Mouse (Mus musculus): ENCODE measurements around the gene Ccdc39.

Gene Ccdc39

GRCm38 (mm10) chr3:33790975-33791374 is 53.1 kb downstream of the Ccdc39 start:
- DNase-seq (ENCODE audit: low read depth, low spot score): no peak
